Mouse (Mus musculus): ENCODE results near the gene Vmn2r94. TPM values are rescaled to one million over a fixed set of nuclear protein-coding genes. Genes with fewer than 3 reads are reported as not detected.
A peak's percentile ranks its signal among the peaks of the same experiment; 100 is the strongest.

The Vmn2r94 gene
- under 0.01 and 0.04 TPM in 2 replicates for total RNA-seq (2012; rRNA removed)

GRCm38 (mm10) chr17:18277656-18278055 lies at the start of gene Vmn2r94:
TSS of gene Vmn2r94 (minus strand) at chr17:18277756.
- in situ Hi-C loops (cut with MboI; ENCODE audit: low sequenced_read_pairs in 2 of 2, unreplicated experiment in 2 of 2): no loop called here

GRCm38 (mm10) chr17:18323031-18323430 lies 45.5 kb upstream of the Vmn2r94 start:
- Histone ChIP-seq H3K9me3 (ENCODE audit: control insufficient read depth, insufficient read depth, low read depth, low read length) (no peaks in the 10 kb centered on the region), H3K4me1 (ENCODE audit: control insufficient read depth in 2 of 2, insufficient read depth in 2 of 2, low read length in 2 of 2, poor library complexity in 1 of 2) (no peaks in the 10 kb centered on the region), H3K27ac (ENCODE audit: insufficient read depth, low read depth, low read length, poor library complexity, severe bottlenecking) (no peak overlapping the region), H3K4me3 (ENCODE audit: insufficient read depth in 1 of 2, low read depth in 1 of 2, low read length in 2 of 2, poor library complexity in 1 of 2, severe bottlenecking in 1 of 2) (no peak overlapping the region), H3K9ac (ENCODE audit: insufficient read depth, low read depth, low read length, poor library complexity, severe bottlenecking) (no peak overlapping the region), H3K36me3 (ENCODE audit: control insufficient read depth, insufficient read depth, low read length, poor library complexity, severe bottlenecking) (no peaks in the 10 kb centered on the region)
- no peak for TF ChIP-seq ZC3H11A (IDR thresholded peaks at IDR 0.05; ENCODE audit: borderline replicate concordance, low read depth, low read length)
- no peak for TF ChIP-seq CHD2 (IDR thresholded peaks at IDR 0.05; ENCODE audit: low read depth, low read length)
- no peak for TF ChIP-seq MAFK (IDR thresholded peaks at IDR 0.05; ENCODE audit: insufficient read depth, low read depth, low read length)
- no peak for TF ChIP-seq ZNF384 (IDR thresholded peaks at IDR 0.05; ENCODE audit: low read depth, low read length)
- TF ChIP-seq HCFC1 (IDR thresholded peaks at IDR 0.05; ENCODE audit: borderline replicate concordance, insufficient read depth, low read length): no peak
- in situ Hi-C loops (cut with MboI; ENCODE audit: low sequenced_read_pairs in 2 of 2, unreplicated experiment in 2 of 2): no loop called here
- no peak for DNase-seq (ENCODE audit: low read depth, low spot score)

More at GRCm38 (mm10) chr17:18277656-18278055, at the start of gene Vmn2r94:
- H3K9ac ChIP-seq (ENCODE audit: insufficient read depth, low read depth, low read length, poor library complexity, severe bottlenecking): no peak within 1 kb of the TSS
- H3K4me1 ChIP-seq (ENCODE audit: control insufficient read depth in 2 of 2, insufficient read depth in 2 of 2, low read length in 2 of 2, poor library complexity in 1 of 2): no peaks in the 10 kb centered on the region
- TF ChIP-seq CHD2 (IDR thresholded peaks at IDR 0.05; ENCODE audit: low read depth, low read length) (no peak), MAFK (IDR thresholded peaks at IDR 0.05; ENCODE audit: insufficient read depth, low read depth, low read length) (no peak), ZC3H11A (IDR thresholded peaks at IDR 0.05; ENCODE audit: borderline replicate concordance, low read depth, low read length) (no peak), HCFC1 (IDR thresholded peaks at IDR 0.05; ENCODE audit: borderline replicate concordance, insufficient read depth, low read length) (no peak), ZNF384 (IDR thresholded peaks at IDR 0.05; ENCODE audit: low read depth, low read length) (no peak)
- no peaks in the 10 kb centered on the region for H3K36me3 ChIP-seq (ENCODE audit: control insufficient read depth, insufficient read depth, low read length, poor library complexity, severe bottlenecking)
- H3K4me3 ChIP-seq (ENCODE audit: insufficient read depth in 1 of 2, low read depth in 1 of 2, low read length in 2 of 2, poor library complexity in 1 of 2, severe bottlenecking in 1 of 2): no peak within 1 kb of the TSS
- H3K27ac ChIP-seq (ENCODE audit: insufficient read depth, low read depth, low read length, poor library complexity, severe bottlenecking): no peak within 1 kb of the TSS
- no peaks in the 10 kb centered on the region for H3K9me3 ChIP-seq (ENCODE audit: control insufficient read depth, insufficient read depth, low read depth, low read length)
- DNase-seq (ENCODE audit: low read depth, low spot score): no peak

GRCm38 (mm10) chr17:18297799-18298198 lies 20.2 kb upstream of the Vmn2r94 start, which contains the start of gene Vmn2r93:
TSS of gene Vmn2r93 (plus strand) at chr17:18298099.
- in situ Hi-C loops (cut with MboI; ENCODE audit: low sequenced_read_pairs in 2 of 2, unreplicated experiment in 2 of 2): no loop called here
- no peak for DNase-seq (ENCODE audit: low read depth, low spot score)

GRCm38 (mm10) chr17:18236931-18237330 lies 40.6 kb downstream of the Vmn2r94 start:
- no peaks in the 10 kb centered on the region for H3K36me3 ChIP-seq (ENCODE audit: control insufficient read depth, insufficient read depth, low read length, poor library complexity, severe bottlenecking)
- TF ChIP-seq ZC3H11A (IDR thresholded peaks at IDR 0.05; ENCODE audit: borderline replicate concordance, low read depth, low read length) (no peak), MAFK (IDR thresholded peaks at IDR 0.05; ENCODE audit: insufficient read depth, low read depth, low read length) (no peak), HCFC1 (IDR thresholded peaks at IDR 0.05; ENCODE audit: borderline replicate concordance, insufficient read depth, low read length) (no peak), CHD2 (IDR thresholded peaks at IDR 0.05; ENCODE audit: low read depth, low read length) (no peak), ZNF384 (IDR thresholded peaks at IDR 0.05; ENCODE audit: low read depth, low read length) (no peak)
- H3K9me3 ChIP-seq (ENCODE audit: control insufficient read depth, insufficient read depth, low read depth, low read length): no peaks in the 10 kb centered on the region
- H3K4me1 ChIP-seq (ENCODE audit: control insufficient read depth in 2 of 2, insufficient read depth in 2 of 2, low read length in 2 of 2, poor library complexity in 1 of 2): no peaks in the 10 kb centered on the region; a peak in 1 of 4 replicates
- H3K4me3 ChIP-seq (ENCODE audit: insufficient read depth in 1 of 2, low read depth in 1 of 2, low read length in 2 of 2, poor library complexity in 1 of 2, severe bottlenecking in 1 of 2): peak overlapping the region; percentile 12 to 40; a peak in 1 of 4 replicates
- peak; percentile 8 for DNase-seq (ENCODE audit: low read depth, low spot score)
- H3K9ac ChIP-seq (ENCODE audit: insufficient read depth, low read depth, low read length, poor library complexity, severe bottlenecking): no peak overlapping the region
- in situ Hi-C loops (cut with MboI; ENCODE audit: low sequenced_read_pairs in 2 of 2, unreplicated experiment in 2 of 2): no loop called here
- no peak overlapping the region for H3K27ac ChIP-seq (ENCODE audit: insufficient read depth, low read depth, low read length, poor library complexity, severe bottlenecking)

More at GRCm38 (mm10) chr17:18297799-18298198, 20.2 kb upstream of the Vmn2r94 start, which contains the start of gene Vmn2r93:
- Histone ChIP-seq H3K9me3 (ENCODE audit: control insufficient read depth, insufficient read depth, low read depth, low read length) (no peaks in the 10 kb centered on the region), H3K4me3 (ENCODE audit: insufficient read depth in 1 of 2, low read depth in 1 of 2, low read length in 2 of 2, poor library complexity in 1 of 2, severe bottlenecking in 1 of 2) (no peak within 1 kb of the TSS), H3K9ac (ENCODE audit: insufficient read depth, low read depth, low read length, poor library complexity, severe bottlenecking) (no peak within 1 kb of the TSS), H3K36me3 (ENCODE audit: control insufficient read depth, insufficient read depth, low read length, poor library complexity, severe bottlenecking) (no peaks in the 10 kb centered on the region), H3K4me1 (ENCODE audit: control insufficient read depth in 2 of 2, insufficient read depth in 2 of 2, low read length in 2 of 2, poor library complexity in 1 of 2) (no peaks in the 10 kb centered on the region), H3K27ac (ENCODE audit: insufficient read depth, low read depth, low read length, poor library complexity, severe bottlenecking) (no peak within 1 kb of the TSS)
- TF ChIP-seq ZNF384 (IDR thresholded peaks at IDR 0.05; ENCODE audit: low read depth, low read length): no peak
- no peak for TF ChIP-seq HCFC1 (IDR thresholded peaks at IDR 0.05; ENCODE audit: borderline replicate concordance, insufficient read depth, low read length)
- no peak for TF ChIP-seq ZC3H11A (IDR thresholded peaks at IDR 0.05; ENCODE audit: borderline replicate concordance, low read depth, low read length)
- no peak for TF ChIP-seq MAFK (IDR thresholded peaks at IDR 0.05; ENCODE audit: insufficient read depth, low read depth, low read length)
- TF ChIP-seq CHD2 (IDR thresholded peaks at IDR 0.05; ENCODE audit: low read depth, low read length): no peak

Data from ES-E14 (cell line).